Mouse (Mus musculus) retina, postnatal 7 days (tissue): ENCODE results near the gene Lix1l.

ENCODE experiments used
- DNase-seq: peaks from one replicate; pipeline ENCODE4 v3.0.0-alpha.2; 2012; ENCODE audit warnings: low read depth, low spot score

Lix1l gene

DNA sequence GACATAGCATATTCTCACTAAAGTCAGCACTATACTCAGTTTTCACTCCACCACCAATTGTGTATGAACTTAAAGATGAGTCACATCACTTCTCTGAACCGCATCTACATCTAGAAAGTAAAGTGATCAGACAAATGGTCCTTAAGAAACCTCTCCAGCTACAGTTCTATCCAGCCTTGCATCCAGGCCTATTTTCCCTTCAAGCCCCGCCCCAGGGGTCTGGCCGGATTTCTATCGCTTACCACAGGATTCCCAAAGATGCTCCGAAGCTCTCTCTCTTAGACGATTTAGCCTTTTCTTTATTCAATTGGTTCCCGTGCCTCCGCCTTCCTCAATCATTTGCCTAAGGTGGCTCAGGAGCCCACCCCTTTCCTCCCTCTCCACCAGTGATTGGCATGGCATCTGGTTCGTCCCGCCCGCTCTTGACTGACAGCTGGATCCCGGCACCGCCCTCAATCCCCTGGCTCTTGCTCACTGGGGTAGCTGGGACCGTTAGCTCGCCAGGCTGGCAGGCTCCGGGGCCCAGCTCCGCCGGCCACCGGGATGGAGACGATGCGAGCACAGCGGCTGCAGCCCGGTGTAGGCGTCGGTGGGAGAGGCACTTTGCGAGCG, at the start of gene Lix1l:
Gene Lix1l (plus strand): TSS at position 511 of the 612 bp plus-strand sequence.
- peak; percentile 87 for DNase-seq

GRCm38 (mm10) chr3:96551203-96551602, 49.7 kb upstream of the Lix1l start:
- no peak for DNase-seq

DNA sequence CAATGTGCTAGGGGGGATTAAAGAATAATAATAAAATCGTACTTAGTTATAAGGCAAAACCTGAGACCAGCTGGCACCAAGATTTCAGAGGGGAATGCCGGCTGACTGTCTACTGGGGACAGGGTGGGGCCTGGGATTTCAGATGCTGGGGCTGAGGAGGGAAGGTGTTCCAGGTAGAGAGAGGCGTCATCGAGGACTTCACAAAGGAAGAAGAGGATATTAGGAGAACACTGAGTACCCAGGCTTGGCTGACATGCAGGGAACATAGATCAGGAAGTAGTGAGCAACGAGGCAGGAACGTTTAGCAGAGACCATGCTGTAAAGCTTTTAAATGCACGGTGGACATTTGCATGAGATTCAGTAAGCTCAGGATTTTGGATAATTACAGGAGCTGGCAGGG, 49.1 kb upstream of the Lix1l start:
- no peak for DNase-seq

GRCm38 (mm10) chr3:96553601-96554000, 47.3 kb upstream of the Lix1l start:
- no peak for DNase-seq

- no peak for DNase-seq
Measured at GRCm38 (mm10) chr3:96554251-96554650, 46.7 kb upstream of the Lix1l start.

- no peak for DNase-seq
Measured at GRCm38 (mm10) chr3:96555041-96555596, 45.8 kb upstream of the Lix1l start.

DNA sequence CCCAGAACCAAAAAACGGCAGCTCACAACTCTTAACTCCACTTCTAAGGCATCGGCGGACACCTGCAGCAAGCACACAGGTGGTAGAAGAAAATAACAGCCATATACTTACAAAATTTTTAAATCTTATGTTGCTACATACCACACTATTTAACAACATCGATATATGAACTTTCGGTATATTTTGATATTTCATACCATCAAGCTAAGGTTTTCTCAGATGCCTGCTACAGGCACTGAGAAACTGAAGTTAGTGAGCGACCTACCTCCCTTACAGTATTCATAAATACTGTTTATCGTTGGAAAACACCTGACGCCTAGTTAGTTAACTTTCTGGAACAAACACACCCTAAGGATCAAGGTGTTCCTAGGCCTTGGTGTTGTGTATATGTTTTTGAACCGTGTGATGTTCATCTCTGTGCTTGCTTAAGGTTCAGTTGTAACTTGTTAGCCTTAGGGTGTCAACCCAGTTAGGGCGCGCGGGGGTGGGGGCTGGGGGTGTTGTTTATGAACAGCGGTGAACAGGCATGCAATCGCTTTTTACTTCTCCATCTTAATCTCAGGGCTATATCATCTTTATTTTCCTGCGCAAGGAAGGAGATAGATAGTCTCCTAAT, 44.8 kb upstream of the Lix1l start:
- no peak for DNase-seq

DNA sequence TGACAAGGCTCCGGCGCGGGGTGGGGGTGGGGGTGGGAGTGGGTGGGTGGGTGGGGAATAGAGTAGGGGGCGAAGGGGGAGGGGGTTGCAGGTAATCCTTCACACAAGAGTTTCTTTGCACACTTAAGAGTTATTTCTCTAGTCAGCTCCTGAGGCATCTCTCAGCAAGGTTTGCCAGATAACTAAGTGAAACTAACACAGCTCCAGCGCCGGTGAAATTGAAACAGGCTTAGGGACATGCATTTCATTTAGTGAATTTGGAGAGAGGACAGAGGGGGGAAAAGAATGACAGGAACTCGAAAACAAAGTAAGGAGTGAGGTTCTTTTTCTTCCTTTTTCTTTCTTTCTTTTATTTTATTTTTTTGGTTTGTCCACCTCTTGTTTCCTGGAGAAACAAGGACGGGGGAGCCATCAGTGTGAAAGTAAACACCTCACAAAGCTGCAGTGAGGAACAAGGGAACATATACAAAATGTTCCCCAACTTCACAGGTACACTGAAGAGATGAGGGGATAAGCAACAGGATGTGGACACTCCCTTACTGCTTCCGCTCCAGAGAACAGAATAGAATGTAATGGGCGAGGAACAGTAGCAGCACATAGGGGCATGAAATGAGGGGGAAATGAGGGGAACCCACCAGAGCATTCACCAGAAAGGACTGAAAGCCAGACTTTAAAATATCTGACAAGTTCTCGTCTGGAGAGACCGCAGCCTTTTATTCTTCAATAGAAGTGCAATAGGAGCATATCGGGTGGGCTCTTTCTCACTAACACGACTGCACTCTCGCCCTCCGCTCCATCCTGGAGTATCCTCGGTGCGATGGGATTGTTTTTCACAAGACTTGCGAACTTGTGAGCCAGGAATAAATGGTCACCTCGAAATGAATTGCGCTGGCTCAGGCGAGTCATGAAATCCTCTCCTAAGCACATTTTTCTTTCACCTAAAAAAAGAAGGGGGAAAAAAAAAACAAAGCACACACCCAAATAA, 44.0 kb upstream of the Lix1l start:
- no peak for DNase-seq

- peak; percentile 96 for DNase-seq
Measured at GRCm38 (mm10) chr3:96557694-96558093, 43.3 kb upstream of the Lix1l start, which contains the start of gene Txnip. Gene Txnip, plus strand, starts transcription at chr3:96557957.

- no peak for DNase-seq
Measured at GRCm38 (mm10) chr3:96558159-96558558, 42.8 kb upstream of the Lix1l start.

DNA sequence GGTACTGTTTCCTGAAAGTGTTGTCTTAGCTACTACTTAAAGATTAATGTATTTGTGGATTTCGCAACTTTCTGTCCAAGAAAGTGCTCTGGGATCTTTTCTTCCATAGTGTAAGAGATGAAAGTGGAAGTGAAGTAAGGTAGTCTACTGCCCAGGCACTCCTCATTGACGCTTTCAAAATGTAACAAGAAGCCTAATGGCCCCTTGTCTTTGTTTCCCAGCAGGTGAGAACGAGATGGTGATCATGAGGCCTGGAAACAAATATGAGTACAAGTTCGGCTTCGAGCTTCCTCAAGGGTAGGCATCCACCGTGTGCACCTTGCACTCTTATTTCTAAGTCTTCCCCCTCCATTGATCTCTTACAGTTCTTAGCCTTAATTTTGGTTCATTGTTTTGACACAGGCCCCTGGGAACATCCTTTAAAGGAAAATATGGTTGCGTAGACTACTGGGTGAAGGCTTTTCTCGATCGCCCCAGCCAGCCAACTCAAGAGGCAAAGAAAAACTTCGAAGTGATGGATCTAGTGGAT, 42.2 kb upstream of the Lix1l start:
- DNase-seq: no peak

- no peak for DNase-seq
Measured at GRCm38 (mm10) chr3:96559398-96559910, 41.5 kb upstream of the Lix1l start.

GRCm38 (mm10) chr3:96559911-96560850, 40.8 kb upstream of the Lix1l start:
- no peak for DNase-seq

GRCm38 (mm10) chr3:96560881-96561668, 39.9 kb upstream of the Lix1l start:
- DNase-seq: no peak

DNA sequence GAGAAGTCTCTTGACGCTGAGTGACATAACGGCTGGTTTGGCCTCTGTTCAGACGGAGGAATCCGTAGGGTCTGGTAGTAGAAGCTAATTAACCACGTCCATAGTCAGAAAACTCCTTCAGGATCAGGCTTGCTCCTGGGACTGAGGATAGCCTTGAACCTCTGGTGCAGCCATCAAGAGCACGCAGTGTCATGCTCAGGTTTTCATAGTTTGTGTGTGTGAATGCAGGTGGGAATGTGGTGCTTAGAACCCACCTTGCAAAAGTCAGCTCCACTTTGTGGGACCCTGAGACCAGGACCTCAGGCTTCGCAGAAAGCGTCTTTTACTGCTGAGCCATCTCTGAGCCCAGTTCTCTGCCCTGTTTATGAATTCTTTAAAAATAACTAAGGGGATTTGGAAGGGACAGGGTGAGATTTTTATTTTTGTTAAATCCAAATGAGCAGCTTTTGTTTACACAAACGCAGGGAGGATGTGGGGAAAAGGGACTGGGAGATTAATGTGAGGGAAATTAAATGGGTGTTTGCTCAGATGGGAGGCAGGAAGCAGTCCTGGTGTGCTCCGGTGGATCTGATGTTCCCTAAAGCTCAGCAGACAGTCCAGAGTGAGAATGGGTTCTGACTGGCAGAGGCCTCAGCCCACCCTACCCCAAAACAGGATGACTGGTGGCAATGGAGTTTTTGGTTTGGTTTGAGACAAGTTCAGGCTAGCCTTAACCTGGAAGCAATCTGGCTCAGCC, 38.8 kb upstream of the Lix1l start:
- no peak for DNase-seq

DNA sequence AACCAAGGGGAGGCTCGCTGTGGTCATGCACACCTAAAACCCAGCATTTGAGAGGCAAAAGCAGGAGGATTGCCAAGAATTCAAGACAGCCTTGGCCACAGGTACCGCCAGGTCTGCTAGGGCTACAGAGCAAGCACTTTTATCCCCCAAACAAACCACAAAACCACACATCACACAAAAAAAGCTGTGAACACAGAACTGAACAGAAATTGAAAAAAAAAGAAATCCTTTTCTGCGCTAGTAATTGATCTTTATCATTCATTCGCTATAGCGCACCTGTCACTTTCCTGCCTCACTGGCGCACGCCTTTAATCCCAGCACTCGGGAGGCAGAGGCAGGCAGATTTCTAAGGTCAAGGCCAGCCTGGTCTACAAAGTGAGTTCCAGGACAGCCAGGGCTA, 37.7 kb upstream of the Lix1l start:
- no peak for DNase-seq

- no peak for DNase-seq
Measured at GRCm38 (mm10) chr3:96563911-96564632, 36.9 kb upstream of the Lix1l start.

DNA sequence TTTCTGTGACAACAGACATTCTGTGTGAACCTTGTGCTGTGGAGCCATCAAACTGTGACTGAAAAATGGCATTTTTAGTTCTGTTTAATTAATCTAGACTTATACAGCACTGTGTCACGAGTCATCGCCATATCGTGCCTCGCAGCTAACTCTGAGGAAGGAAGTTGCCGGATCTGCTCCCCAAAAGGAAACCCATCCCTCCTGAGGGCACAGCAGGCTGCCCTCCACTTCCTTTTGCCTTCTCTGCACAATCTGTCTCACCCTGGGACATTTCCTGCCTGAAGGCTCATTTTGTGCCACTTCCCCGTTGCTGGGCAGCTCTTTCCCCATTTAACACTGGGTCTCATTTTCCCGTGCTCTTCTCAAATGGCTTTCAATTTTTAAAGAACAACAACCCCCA, 36.3 kb upstream of the Lix1l start:
- DNase-seq: no peak
